Mouse (Mus musculus): Measurements from ENCODE around the gene Rps11. TPM values are rescaled to one million over a fixed set of nuclear protein-coding genes. Genes with fewer than 3 reads are reported as not detected.

The Rps11 gene
- total and polyA plus RNA-seq, 2 experiments from 2014 or later = 814 to 1,229 TPM

DNA sequence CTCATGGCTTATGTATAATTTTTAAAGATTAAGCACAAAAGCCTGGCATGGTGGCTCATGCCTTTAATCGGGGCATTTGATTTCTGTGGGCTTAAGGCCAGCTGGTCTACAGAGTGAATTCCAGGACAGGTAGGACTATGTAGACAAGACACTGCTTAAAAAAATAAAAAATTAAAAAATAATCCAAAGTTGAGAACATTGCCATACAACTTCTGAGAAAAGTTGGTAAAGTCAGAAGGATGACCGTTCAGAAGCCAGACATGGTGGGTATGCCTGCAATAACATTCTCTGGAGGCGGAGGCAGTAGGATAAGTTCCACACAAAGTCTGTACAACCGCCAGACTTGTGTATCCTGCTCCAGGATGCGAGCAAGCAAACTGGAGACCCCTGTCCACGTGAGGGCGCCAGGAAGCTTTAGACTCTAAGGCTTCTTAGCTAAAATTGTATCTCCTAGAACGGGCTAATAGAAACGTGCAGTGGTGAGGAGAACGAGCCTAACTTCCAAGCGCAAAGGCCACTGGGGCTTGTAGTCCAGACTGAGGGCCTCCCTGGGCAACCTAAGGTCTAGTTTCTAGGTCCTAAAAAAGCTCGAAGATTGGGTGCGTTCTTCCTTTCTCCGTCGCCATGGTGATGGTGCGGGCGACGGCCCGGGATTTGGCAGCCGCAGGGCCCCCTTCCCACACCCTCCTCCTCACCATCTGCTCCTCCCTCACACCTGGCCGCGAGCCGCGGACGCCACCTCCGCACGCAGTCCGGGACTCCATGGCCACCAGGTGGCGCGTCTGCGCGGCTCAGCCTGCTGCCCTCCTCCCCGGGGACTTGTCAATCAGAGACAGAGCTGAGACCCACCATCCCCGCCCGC, 37.6 kb upstream of the Rps11 start:
- H3K27ac ChIP-seq (ENCODE audit: low read depth, low read length) = peak overlapping the region; percentile 57; the same call in 1 of the 2 replicates
- peak overlapping the region; percentile 22; the same call in 1 of the 2 replicates for H3K9ac ChIP-seq

DNA sequence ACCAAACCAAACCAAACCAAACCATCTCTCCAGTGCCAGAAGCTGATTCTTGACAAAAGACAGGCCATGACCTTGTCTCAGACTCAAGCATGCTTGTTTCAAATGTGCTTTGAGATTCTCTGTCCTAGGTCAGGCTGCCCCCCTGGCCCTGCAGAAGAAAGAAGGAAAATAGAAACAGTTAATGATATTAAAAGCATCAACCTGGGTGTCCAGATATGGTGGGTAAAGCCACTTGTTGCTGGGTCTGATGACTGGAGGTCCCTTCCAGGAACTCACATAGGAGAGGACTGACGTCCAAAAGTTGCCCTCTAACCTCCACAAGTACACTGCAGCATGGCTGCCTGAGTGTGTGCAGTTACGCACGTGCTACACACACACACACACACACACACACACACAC, 36.6 kb upstream of the Rps11 start:
- Histone ChIP-seq H3K27ac (ENCODE audit: low read depth, low read length) (no peak overlapping the region), H3K4me3 (ENCODE audit: low read depth, low read length) (no peak overlapping the region), H3K4me1 (ENCODE audit: insufficient read depth) (peaks cover 6% of the 10 kb centered on the region; the same call in 1 of the 2 replicates), H3K9me3 (ENCODE audit: low read length) (no peaks in the 10 kb centered on the region), H3K9ac (no peak overlapping the region), H3K4me2 (ENCODE audit: low read depth) (no peak overlapping the region), H3K27me3 (ENCODE audit: insufficient read depth, low read length) (peaks cover 6% of the 10 kb centered on the region; the same call in 1 of the 2 replicates), H3K36me3 (ENCODE audit: insufficient read depth) (peaks cover 23% of the 10 kb centered on the region; the same call in 1 of the 2 replicates)
- no peak for TF ChIP-seq CTCF (IDR thresholded peaks at IDR 0.05; ENCODE audit: low read depth)
- ATAC-seq (no peak), DNase-seq (no peak)
- WGBS = 88% methylated on average over 3 of the region's 3 CpGs

More for the DNA sequence above, 37.6 kb upstream of the Rps11 start:
- WGBS = 4% methylated on average over 35 of the region's 35 CpGs
- peaks cover 6% of the 10 kb centered on the region; the same call in 1 of the 2 replicates for H3K4me1 ChIP-seq (ENCODE audit: insufficient read depth)
- H3K4me3 ChIP-seq (ENCODE audit: low read depth, low read length) = peak overlapping the region; percentile 35
- peak overlapping the region; percentile 65 for H3K4me2 ChIP-seq (ENCODE audit: low read depth)
- H3K9me3 ChIP-seq (ENCODE audit: low read length) = no peaks in the 10 kb centered on the region
- H3K27me3 ChIP-seq (ENCODE audit: insufficient read depth, low read length) = peaks cover 6% of the 10 kb centered on the region; the same call in 1 of the 2 replicates
- peak; percentile 95 for DNase-seq
- H3K36me3 ChIP-seq (ENCODE audit: insufficient read depth) = peaks cover 23% of the 10 kb centered on the region; the same call in 1 of the 2 replicates
- peak; percentile 95 for ATAC-seq
- TF ChIP-seq CTCF (IDR thresholded peaks at IDR 0.05; ENCODE audit: low read depth) = peak; percentile 92

- H3K9ac ChIP-seq = no peak overlapping the region
- peaks cover 6% of the 10 kb centered on the region; the same call in 1 of the 2 replicates for H3K27me3 ChIP-seq (ENCODE audit: insufficient read depth, low read length)
- peaks cover 7% of the 10 kb centered on the region for H3K4me1 ChIP-seq (ENCODE audit: insufficient read depth)
- WGBS = 91% methylated on average over 6 of the region's 6 CpGs
- peaks cover 23% of the 10 kb centered on the region; the same call in 1 of the 2 replicates for H3K36me3 ChIP-seq (ENCODE audit: insufficient read depth)
- H3K4me2 ChIP-seq (ENCODE audit: low read depth) = no peak overlapping the region
- ATAC-seq (no peak), DNase-seq (no peak)
- no peak for TF ChIP-seq CTCF (IDR thresholded peaks at IDR 0.05; ENCODE audit: low read depth)
- H3K4me3 ChIP-seq (ENCODE audit: low read depth, low read length) = no peak overlapping the region
- no peaks in the 10 kb centered on the region for H3K9me3 ChIP-seq (ENCODE audit: low read length)
- H3K27ac ChIP-seq (ENCODE audit: low read depth, low read length) = no peak overlapping the region
Observed at GRCm38 (mm10) chr7:45160316-45160800, 36.1 kb upstream of the Rps11 start.

- Histone ChIP-seq H3K27ac (ENCODE audit: low read depth, low read length) (no peak overlapping the region), H3K4me2 (ENCODE audit: low read depth) (no peak overlapping the region), H3K4me1 (ENCODE audit: insufficient read depth) (peaks cover 14% of the 10 kb centered on the region), H3K9me3 (ENCODE audit: low read length) (no peaks in the 10 kb centered on the region), H3K27me3 (ENCODE audit: insufficient read depth, low read length) (peaks cover 6% of the 10 kb centered on the region; the same call in 1 of the 2 replicates), H3K36me3 (ENCODE audit: insufficient read depth) (peaks cover 23% of the 10 kb centered on the region; the same call in 1 of the 2 replicates), H3K4me3 (ENCODE audit: low read depth, low read length) (no peak overlapping the region), H3K9ac (no peak overlapping the region)
- no peak for TF ChIP-seq CTCF (IDR thresholded peaks at IDR 0.05; ENCODE audit: low read depth)
- WGBS = 93% methylated on average over 6 of the region's 6 CpGs
- DNase-seq (no peak), ATAC-seq (no peak)
Observed at GRCm38 (mm10) chr7:45158991-45159390, 34.8 kb upstream of the Rps11 start.

- TF ChIP-seq CTCF (IDR thresholded peaks at IDR 0.05; ENCODE audit: low read depth) = no peak
- Histone ChIP-seq H3K4me2 (ENCODE audit: low read depth) (no peak overlapping the region), H3K9me3 (ENCODE audit: low read length) (no peaks in the 10 kb centered on the region), H3K27me3 (ENCODE audit: insufficient read depth, low read length) (no peaks in the 10 kb centered on the region), H3K4me1 (ENCODE audit: insufficient read depth) (peaks cover 15% of the 10 kb centered on the region), H3K27ac (ENCODE audit: low read depth, low read length) (no peak overlapping the region), H3K4me3 (ENCODE audit: low read depth, low read length) (no peak overlapping the region), H3K36me3 (ENCODE audit: insufficient read depth) (peaks cover 23% of the 10 kb centered on the region; the same call in 1 of the 2 replicates), H3K9ac (no peak overlapping the region)
- DNase-seq = no peak
- no peak for ATAC-seq
- 85% methylated on average over 14 of the region's 14 CpGs for WGBS
Observed at GRCm38 (mm10) chr7:45157459-45157858, 33.2 kb upstream of the Rps11 start.

DNA sequence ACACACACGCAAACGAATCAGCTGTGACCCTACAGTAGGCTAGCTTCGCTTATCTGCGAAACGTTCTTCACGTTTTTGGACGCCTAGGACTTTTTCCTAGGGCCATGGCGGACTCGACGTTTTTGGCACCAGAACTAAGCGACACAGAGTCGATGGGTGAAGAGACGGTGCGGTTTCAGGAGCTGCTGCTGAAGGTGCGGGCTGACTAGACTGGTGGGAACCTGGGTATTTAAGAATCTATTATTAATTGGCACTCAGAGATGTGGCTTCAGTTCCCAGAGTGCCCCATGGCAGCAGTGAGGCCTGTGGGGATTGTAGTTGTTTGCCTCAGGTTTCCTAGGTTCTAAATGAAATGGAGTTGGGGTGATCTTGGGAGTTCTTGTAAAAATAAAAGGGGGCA, 32.0 kb upstream of the Rps11 start:
- 98% methylated on average over 15 of the region's 15 CpGs for WGBS

More for the DNA sequence above, 32.0 kb upstream of the Rps11 start:
- Histone ChIP-seq H3K4me2 (ENCODE audit: low read depth) (no peak overlapping the region), H3K9ac (no peak overlapping the region), H3K27ac (ENCODE audit: low read depth, low read length) (no peak overlapping the region), H3K9me3 (ENCODE audit: low read length) (no peaks in the 10 kb centered on the region), H3K4me3 (ENCODE audit: low read depth, low read length) (no peak overlapping the region), H3K36me3 (ENCODE audit: insufficient read depth) (peaks cover 23% of the 10 kb centered on the region; the same call in 1 of the 2 replicates), H3K27me3 (ENCODE audit: insufficient read depth, low read length) (no peaks in the 10 kb centered on the region), H3K4me1 (ENCODE audit: insufficient read depth) (peaks cover 13% of the 10 kb centered on the region; the same call in 1 of the 2 replicates)
- no peak for ATAC-seq
- TF ChIP-seq CTCF (IDR thresholded peaks at IDR 0.05; ENCODE audit: low read depth) = no peak
- no peak for DNase-seq

All from forebrain, postnatal 0 days (tissue).